Mouse (Mus musculus) G1E (cell line): Measurements from ENCODE around the gene Nars2. TPM values are rescaled to one million over a fixed set of nuclear protein-coding genes. Genes with fewer than 3 reads are reported as not detected.

ENCODE experiments used
- ATAC-seq: 2 replicates; pipeline ENCODE4 v1.8.0; 2016; ENCODE audit warnings: mild to moderate bottlenecking; ENCODE audit not compliant: insufficient number of reproducible peaks, poor library complexity, low FRiP score, severe bottlenecking; ENCODE audit errors: extremely low read depth
- DNase-seq: peaks from one replicate; pipeline ENCODE4 v3.0.0; 2012; ENCODE audit warnings: low spot score
- H3K27me3 ChIP-seq: 2 replicates; pipeline ENCODE4 v1.6.1; 2012; ENCODE audit warnings: mild to moderate bottlenecking, low read length, inconsistent platforms; ENCODE audit not compliant: insufficient read depth
- H3K36me3 ChIP-seq: replicated peaks from 2 replicates; pipeline ENCODE3; 2012; ENCODE audit warnings: mild to moderate bottlenecking, inconsistent platforms
- H3K4me1 ChIP-seq: 2 replicates; pipeline ENCODE4 v1.6.1; 2012; ENCODE audit warnings: low read depth, low read length, inconsistent platforms, mixed read lengths; ENCODE audit not compliant: insufficient read depth
- H3K4me3 ChIP-seq: 2 replicates; pipeline ENCODE4 v1.5.1; 2012; ENCODE audit warnings: low read depth, mild to moderate bottlenecking, inconsistent platforms, low read length, moderate library complexity, mixed read lengths
- H3K9me3 ChIP-seq: replicated peaks from 2 replicates; pipeline ENCODE4 v1.6.1; 2012; ENCODE audit warnings: inconsistent platforms
- CTCF ChIP-seq: IDR thresholded peaks from 2 replicates; pipeline ENCODE4 v1.5.1; 2012; ENCODE audit warnings: low read depth, low read length, inconsistent platforms, mixed read lengths
- GATA1 ChIP-seq: IDR thresholded peaks from 2 replicates; pipeline ENCODE4 v1.6.1; 2012; ENCODE audit warnings: borderline replicate concordance, low read length, inconsistent platforms, mixed read lengths
- GATA2 ChIP-seq: IDR thresholded peaks from 2 replicates; pipeline ENCODE4 v1.6.1; 2012; ENCODE audit warnings: low read depth, low read length, inconsistent platforms, borderline replicate concordance
- POLR2AphosphoS5 ChIP-seq: IDR thresholded peaks from 2 replicates; pipeline ENCODE4 v1.6.1; 2012; ENCODE audit warnings: low read depth, low read length, inconsistent platforms; ENCODE audit not compliant: insufficient replicate concordance
- TAL1 ChIP-seq: conservative IDR thresholded peaks from 2 replicates; pipeline ENCODE4 v1.6.1; 2012; ENCODE audit warnings: low read depth, low read length, inconsistent platforms, mixed read lengths
- polyA plus RNA-seq: library from polyadenylated mRNA; stranded (reverse); fragments of >175 nt; gene quantifications from 2 replicates; pipeline ENCODE4 v1.2.3, GENCODE M21; 2012
- total RNA-seq, 2 experiments: library from RNA; stranded (forward) in 1 of 2; stranded (reverse) in 1 of 2; fragments of 200-1000 nt in 1 of 2; fragments of >200 nt in 1 of 2; fragmentation: Nextera tagmentation in 1 of 2; gene quantifications; 2 replicates each; pipeline ENCODE4 v1.2.3; 2014 to 2017

Nars2 gene
- total and polyA plus RNA-seq, 3 experiments = 9.8 to 45.6 (median 24.4) TPM

- Histone ChIP-seq H3K4me3 (no peak overlapping the region), H3K27me3 (no peaks in the 10 kb centered on the region), H3K9me3 (no peaks in the 10 kb centered on the region), H3K36me3 (peaks cover 21% of the 10 kb centered on the region), H3K4me1 (peaks cover 29% of the 10 kb centered on the region)
- TF ChIP-seq TAL1 = no peak
- TF ChIP-seq POLR2AphosphoS5 = no peak
- no peak for TF ChIP-seq CTCF
- no peak for TF ChIP-seq GATA1
- TF ChIP-seq GATA2 = no peak
- ATAC-seq (no peak), DNase-seq (no peak)
Measured at GRCm38 (mm10) chr7:97076977-97077376, 125.7 kb downstream of the Nars2 start.

GRCm38 (mm10) chr7:97078685-97079084, 127.4 kb downstream of the Nars2 start:
- ATAC-seq (no peak), DNase-seq (no peak)
- TF ChIP-seq POLR2AphosphoS5 = no peak
- TF ChIP-seq GATA2 = no peak
- no peak for TF ChIP-seq GATA1
- TF ChIP-seq TAL1 = no peak
- TF ChIP-seq CTCF = no peak
- Histone ChIP-seq H3K4me3 (no peak overlapping the region), H3K27me3 (no peaks in the 10 kb centered on the region), H3K36me3 (peaks cover 25% of the 10 kb centered on the region), H3K9me3 (no peaks in the 10 kb centered on the region), H3K4me1 (peaks cover 36% of the 10 kb centered on the region)

- Histone ChIP-seq H3K4me3 (peak overlapping the region; percentile 36; the same call in 1 of the 2 replicates), H3K27me3 (no peaks in the 10 kb centered on the region), H3K36me3 (peaks cover 24% of the 10 kb centered on the region), H3K4me1 (peaks cover 41% of the 10 kb centered on the region), H3K9me3 (no peaks in the 10 kb centered on the region)
- TF ChIP-seq CTCF (0 out of 2 replicates have a peak, but pooled peaks have one; percentile 20), TAL1 (no peak)
- ATAC-seq (no peak), DNase-seq (no peak)
Measured at GRCm38 (mm10) chr7:97079145-97079544, 127.8 kb downstream of the Nars2 start.

GRCm38 (mm10) chr7:97079651-97080365, 128.5 kb downstream of the Nars2 start:
- no peaks in the 10 kb centered on the region for H3K27me3 ChIP-seq
- peaks cover 22% of the 10 kb centered on the region for H3K36me3 ChIP-seq
- DNase-seq (no peak), ATAC-seq (no peak)
- H3K4me1 ChIP-seq = peaks cover 47% of the 10 kb centered on the region
- TF ChIP-seq CTCF (no peak), GATA1 (no peak), GATA2 (no peak), TAL1 (no peak), POLR2AphosphoS5 (no peak)
- H3K4me3 ChIP-seq = no peak overlapping the region
- H3K9me3 ChIP-seq = no peaks in the 10 kb centered on the region

- Histone ChIP-seq H3K4me1 (peaks cover 55% of the 10 kb centered on the region), H3K36me3 (peaks cover 18% of the 10 kb centered on the region), H3K27me3 (no peaks in the 10 kb centered on the region), H3K9me3 (no peaks in the 10 kb centered on the region), H3K4me3 (peak overlapping the region; percentile 92)
- DNase-seq (no peak), ATAC-seq (no peak)
- TF ChIP-seq POLR2AphosphoS5 (no peak), GATA2 (no peak), TAL1 (no peak), GATA1 (no peak), CTCF (no peak)
Measured at GRCm38 (mm10) chr7:97080621-97081241, 129.4 kb downstream of the Nars2 start.

GRCm38 (mm10) chr7:97081242-97081958, 130.1 kb downstream of the Nars2 start, which contains the start of gene Gab2:
Gab2 (plus strand) TSS chr7:97081586.
- ATAC-seq (peak; percentile 38), DNase-seq (peak; percentile 81)
- Histone ChIP-seq H3K9me3 (no peaks in the 10 kb centered on the region), H3K4me3 (peak within 1 kb of the TSS; percentile 92), H3K4me1 (peaks cover 56% of the 10 kb centered on the region), H3K36me3 (peaks cover 16% of the 10 kb centered on the region), H3K27me3 (no peaks in the 10 kb centered on the region)
- TF ChIP-seq GATA2 = no peak
- TF ChIP-seq CTCF = no peak
- no peak for TF ChIP-seq TAL1
- no peak for TF ChIP-seq POLR2AphosphoS5
- TF ChIP-seq GATA1 = no peak
